Mouse (Mus musculus): ENCODE measurements around the gene Utp14b. TPM values are rescaled to one million over a fixed set of nuclear protein-coding genes. Genes with fewer than 3 reads are reported as not detected.

Gene Utp14b
- polyA plus RNA-seq, 1 experiment from 2014 or later: 3.0 TPM

Other genes with a start within 250 kb of the Utp14b start
- 140 and 150 TPM in 2 replicates for gene Farsb, start 169.1 kb upstream of the Utp14b start, polyA plus RNA-seq (2015; fragmentation: Nextera tagmentation; extraction: Ambion mirVana)
- 0.37 TPM in 1 of 2 replicates, not detected in the other for gene Mogat1, start 147.0 kb upstream of the Utp14b start, polyA plus RNA-seq (2015; fragmentation: Nextera tagmentation; extraction: Ambion mirVana)
- gene BC035947, start 145.9 kb upstream of the Utp14b start, polyA plus RNA-seq (2015; fragmentation: Nextera tagmentation; extraction: Ambion mirVana): 0.08 and 0.18 TPM in 2 replicates
- gene Acsl3, start 213 bp upstream of the Utp14b start, polyA plus RNA-seq (2015; fragmentation: Nextera tagmentation; extraction: Ambion mirVana): 61.0 and 61.9 TPM in 2 replicates
- gene Kcne4, start 158.7 kb downstream of the Utp14b start, polyA plus RNA-seq (2015; fragmentation: Nextera tagmentation; extraction: Ambion mirVana): 8.0 and 8.1 TPM in 2 replicates

All from stomach, embryonic 15.5 days (tissue).